ENCODE assay signal across 7 mouse cellular contexts in the genomic region with DNA sequence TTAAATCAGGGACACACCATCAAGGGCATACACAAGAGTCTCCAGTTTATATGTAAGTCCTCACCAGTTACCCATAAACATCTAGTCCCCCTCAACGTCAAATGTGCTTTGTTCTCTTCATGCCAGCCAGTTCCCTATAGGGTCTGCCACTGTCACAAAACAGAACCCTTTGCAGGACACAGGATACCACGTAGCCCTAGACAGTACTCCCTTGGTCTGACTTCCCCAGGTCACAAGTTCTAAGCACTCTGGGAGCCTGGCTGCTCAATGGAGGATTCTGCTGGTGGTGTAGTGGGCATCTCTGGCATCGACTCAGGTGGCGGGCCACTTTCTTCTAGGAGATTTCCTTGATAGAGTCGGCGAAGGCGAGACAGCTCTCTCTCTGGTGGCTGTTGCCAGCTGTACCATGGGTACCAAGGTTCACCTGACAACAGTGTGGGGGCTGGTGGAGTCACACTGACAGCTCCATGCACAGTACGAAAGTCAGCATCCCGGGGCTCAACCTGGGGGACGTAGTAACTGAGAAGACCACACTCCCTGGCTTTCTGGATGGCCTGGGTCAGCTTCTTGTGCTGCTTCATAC. TPM values are rescaled to one million over a fixed set of nuclear protein-coding genes. Genes with fewer than 3 reads are reported as not detected.
DNase-seq lines count a peak whose midpoint lies in the region; ATAC-seq and TF ChIP-seq lines count a peak whose summit lies in the region.
"Not testable (repeated sequence)": the region's sequence is repeated elsewhere in the genome, so short reads cannot be mapped to it uniquely, and the experiment has no call there.

No protein-coding gene starts in this region.

- not testable (repeated sequence) for H3K27me3 ChIP-seq in hindbrain, embryonic 13.5 days; hindbrain, postnatal 0 days (ENCODE audit: insufficient read depth, low read length); kidney, embryonic 15.5 days; midbrain, embryonic 12.5 days; midbrain, postnatal 0 days (ENCODE audit: insufficient read depth, low read length)

- not testable (repeated sequence) for H3K9me3 ChIP-seq in hindbrain, embryonic 13.5 days; hindbrain, postnatal 0 days (ENCODE audit: low read length); kidney, embryonic 15.5 days (replicated peaks); midbrain, embryonic 12.5 days; midbrain, postnatal 0 days (ENCODE audit: low read length)

- not testable (repeated sequence) for H3K36me3 ChIP-seq in hindbrain, embryonic 13.5 days; hindbrain, postnatal 0 days (ENCODE audit: insufficient read depth, low read length); kidney, embryonic 15.5 days; midbrain, embryonic 12.5 days; midbrain, postnatal 0 days (ENCODE audit: insufficient read depth, low read length)

- H3K4me3 ChIP-seq in hindbrain, embryonic 13.5 days; hindbrain, postnatal 0 days (ENCODE audit: low read length); kidney, embryonic 15.5 days (replicated peaks); midbrain, embryonic 12.5 days; midbrain, postnatal 0 days (ENCODE audit: low read depth, low read length): not testable (repeated sequence)

- 94% methylated on average over 3 of the region's 10 CpGs for WGBS in hindbrain, embryonic 13.5 days
- WGBS in hindbrain, postnatal 0 days, result 95% methylated on average over 3 of the region's 10 CpGs
- 63% methylated on average over 3 of the region's 10 CpGs for WGBS in kidney, embryonic 15.5 days
- WGBS in midbrain, embryonic 12.5 days, result 98% methylated on average over 3 of the region's 10 CpGs
- 93% methylated on average over 3 of the region's 10 CpGs for WGBS in midbrain, postnatal 0 days

- H3K4me1 ChIP-seq in hindbrain, embryonic 13.5 days (replicated peaks); hindbrain, postnatal 0 days (ENCODE audit: insufficient read depth, low read length); midbrain, embryonic 12.5 days; midbrain, postnatal 0 days (ENCODE audit: insufficient read depth, low read length): not testable (repeated sequence)
- peaks cover 25% of the 10 kb centered on the region for H3K4me1 ChIP-seq in kidney, embryonic 15.5 days

- not testable (repeated sequence) for H3K9ac ChIP-seq in hindbrain, embryonic 13.5 days; hindbrain, postnatal 0 days (replicated peaks; ENCODE audit: low read length); kidney, embryonic 15.5 days; midbrain, embryonic 12.5 days (replicated peaks); midbrain, postnatal 0 days (replicated peaks; ENCODE audit: low read length, poor library complexity, severe bottlenecking)

- not testable (repeated sequence) for H3K4me2 ChIP-seq in hindbrain, embryonic 13.5 days; hindbrain, postnatal 0 days (ENCODE audit: low read depth, low read length); kidney, embryonic 15.5 days; midbrain, embryonic 12.5 days (replicated peaks); midbrain, postnatal 0 days (ENCODE audit: low read depth, low read length, poor library complexity, severe bottlenecking)

- not testable (repeated sequence) for H3K27ac ChIP-seq in hindbrain, embryonic 13.5 days; hindbrain, postnatal 0 days; kidney, embryonic 15.5 days; midbrain, embryonic 12.5 days (replicated peaks); midbrain, postnatal 0 days (ENCODE audit: low read depth, low read length)

- peak; percentile 52 for ATAC-seq in erythroid progenitor cell, adult 5-6 weeks (replicated peaks; ENCODE audit: low FRiP score, poor library complexity, severe bottlenecking)
- ATAC-seq in hindbrain, embryonic 13.5 days (ENCODE audit: low FRiP score), result 0 out of 2 replicates have a peak, but pooled peaks have one; percentile 45
- peak; percentile 56; the same call in 1 of the 2 replicates for ATAC-seq in hindbrain, postnatal 0 days
- peak; percentile 34; the same call in 1 of the 2 replicates for ATAC-seq in kidney, embryonic 15.5 days (replicated peaks; ENCODE audit: low FRiP score)
- peak; percentile 34; the same call in 1 of the 2 replicates for ATAC-seq in midbrain, embryonic 12.5 days (ENCODE audit: low FRiP score, low read depth)
- ATAC-seq in midbrain, postnatal 0 days (ENCODE audit: low FRiP score), result peak; percentile 34; the same call in 1 of the 2 replicates
- 0 out of 2 replicates have a peak, but pooled peaks have one; percentile 9 for ATAC-seq in neutrophil, adult 5-6 weeks (ENCODE audit: extremely low read depth, insufficient number of reproducible peaks, low FRiP score, poor library complexity, severe bottlenecking)

- TF ChIP-seq CTCF in hindbrain, postnatal 0 days (IDR thresholded peaks at IDR 0.05; ENCODE audit: low read depth); midbrain, postnatal 0 days (IDR thresholded peaks at IDR 0.05): not testable (repeated sequence)

- DNase-seq in hindbrain, postnatal 0 days (ENCODE audit: low spot score); midbrain, postnatal 0 days (ENCODE audit: low spot score): not testable (repeated sequence)

RNA-seq across cellular contexts. Expression of gene Tanc1, which starts 47.7 kb away (rescaled TPM):
- 0.36 and 0.84 TPM in 2 replicates for total RNA-seq in erythroid progenitor cell, adult 5-6 weeks (2015; ENCODE audit: low replicate concordance)
- 0.45 and 2.7 TPM in 2 replicates for total RNA-seq in erythroid progenitor cell, adult 5-6 weeks (2017; ENCODE audit: low replicate concordance)
- polyA plus RNA-seq in hindbrain, embryonic 13.5 days (2015; fragmentation: Nextera tagmentation; extraction: Ambion mirVana), result 7.1 and 8.9 TPM in 2 replicates
- total RNA-seq in hindbrain, postnatal 0 days (2014; rRNA removed), result 10.6 and 12.1 TPM in 2 replicates
- 4.2 and 4.8 TPM in 2 replicates for polyA plus RNA-seq in hindbrain, postnatal 0 days (2015; fragmentation: Nextera tagmentation; extraction: Ambion mirVana)
- 50.2 and 58.3 TPM in 2 replicates for polyA plus RNA-seq in kidney, embryonic 15.5 days (2015; fragmentation: Nextera tagmentation; extraction: Ambion mirVana)
- polyA plus RNA-seq in midbrain, embryonic 12.5 days (2016; fragmentation: Nextera tagmentation; extraction: Ambion mirVana), result 10.2 and 10.8 TPM in 2 replicates
- total RNA-seq in midbrain, postnatal 0 days (2014; rRNA removed), result 7.3 and 8.0 TPM in 2 replicates
- 2.3 and 2.7 TPM in 2 replicates for polyA plus RNA-seq in midbrain, postnatal 0 days (2015; fragmentation: Nextera tagmentation; extraction: Ambion mirVana)
- 3.1 and 5.9 TPM in 2 replicates for total RNA-seq in neutrophil, adult 5-6 weeks (2017)
